Mouse (Mus musculus) CD4-positive, CD25-positive, alpha-beta regulatory T cell, adult 4 months (primary cell): ENCODE results near the gene Rfx7. TPM values are rescaled to one million over a fixed set of nuclear protein-coding genes. Genes with fewer than 3 reads are reported as not detected.
"Not testable (repeated sequence)": the region's sequence is repeated elsewhere in the genome, so short reads cannot be mapped to it uniquely, and the experiment has no call there.

Experiments used
- ATAC-seq: one replicate; pipeline ENCODE4 v1.8.0; 2017
- polyA plus RNA-seq, 2 experiments: library from polyadenylated mRNA; unstranded; fragments of 100-300 nt; shearing (Covaris generic); gene quantifications; one replicate each; pipeline ENCODE4 v1.2.1; 2017

Gene Rfx7
- polyA plus RNA-seq, 2 experiments from 2014 or later = 18.3 to 22.9 TPM

GRCm38 (mm10) chr9:72558780-72559179 is 26.7 kb downstream of the Rfx7 start:
- ATAC-seq = no peak

DNA sequence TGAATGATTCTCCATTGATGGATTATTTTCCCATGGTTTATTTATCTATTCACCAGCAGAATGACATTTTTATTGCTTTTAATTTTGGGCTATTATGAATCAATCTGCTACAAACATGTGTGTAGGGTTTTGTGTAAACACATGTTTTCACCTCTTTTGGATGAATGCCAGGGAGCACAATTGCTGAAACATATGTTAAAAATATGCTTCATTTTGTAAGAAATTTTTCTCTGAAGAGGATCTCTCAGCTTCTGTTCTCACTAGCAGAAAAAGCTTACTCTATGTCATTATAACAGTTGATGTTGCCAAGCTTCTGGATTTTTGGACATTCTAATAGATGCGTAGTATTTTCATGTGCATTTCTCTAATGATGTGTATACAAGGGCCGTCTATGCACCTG is 28.3 kb downstream of the Rfx7 start:
- ATAC-seq = no peak

DNA sequence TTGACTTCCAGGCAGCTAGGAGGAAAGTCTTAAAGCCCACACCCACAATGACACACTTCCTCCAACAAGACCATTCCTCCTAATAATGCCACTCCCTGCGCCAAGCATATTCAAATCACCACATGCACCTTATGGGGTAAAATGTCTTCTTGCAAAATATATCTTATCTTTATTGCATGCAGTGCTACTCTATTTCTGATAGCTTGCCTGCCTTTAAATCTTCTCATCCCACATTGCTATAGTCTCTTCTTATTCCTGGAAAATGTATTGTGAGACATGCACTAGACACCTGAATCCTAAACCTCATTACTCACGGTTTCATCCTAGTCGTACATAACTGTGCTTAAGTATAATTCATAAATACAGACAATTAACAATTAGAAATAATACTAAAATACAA is 31.2 kb downstream of the Rfx7 start:
- ATAC-seq = no peak

DNA sequence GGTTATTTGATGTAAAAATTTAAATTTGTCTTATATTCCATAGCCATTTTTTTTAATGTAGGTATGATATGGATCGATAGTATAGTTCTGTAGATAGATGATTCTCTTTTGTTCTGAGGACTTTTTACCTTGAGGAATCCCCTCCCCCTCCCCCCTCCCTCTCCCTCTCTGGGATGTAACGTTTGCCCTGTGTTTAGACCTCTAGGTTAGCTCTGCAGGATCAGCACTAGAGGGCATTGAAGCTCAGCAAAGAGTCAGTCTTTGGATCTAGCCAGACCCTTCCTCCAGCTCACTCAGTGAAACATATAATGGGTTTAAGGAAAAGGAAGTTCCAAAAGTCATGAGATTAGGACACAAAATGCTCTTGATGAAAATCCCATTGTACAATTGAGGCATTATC is 35.1 kb downstream of the Rfx7 start:
- ATAC-seq = no peak

- no peak for ATAC-seq
Measured at GRCm38 (mm10) chr9:72580216-72580615, 48.2 kb downstream of the Rfx7 start.

DNA sequence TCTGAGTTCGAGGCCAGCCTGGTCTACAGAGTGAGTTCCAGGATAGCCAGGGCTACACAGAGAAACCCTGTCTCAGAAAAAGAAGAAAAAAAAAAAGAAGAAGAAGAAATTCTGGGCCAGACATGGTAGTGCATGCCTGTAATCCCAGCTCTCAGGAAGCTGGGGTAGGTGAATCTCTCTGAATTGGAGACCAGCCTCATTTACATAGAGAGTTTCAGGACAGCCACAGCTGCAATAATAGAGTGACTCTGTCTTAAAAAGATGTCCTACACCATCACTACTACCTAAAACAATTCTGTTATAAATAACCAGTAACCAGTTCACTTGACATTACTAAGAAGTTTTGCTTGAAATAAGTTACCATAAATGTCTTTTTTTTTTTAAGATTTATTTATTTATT is 58.8 kb downstream of the Rfx7 start:
- ATAC-seq = no peak

GRCm38 (mm10) chr9:72592016-72592415 is 60.0 kb downstream of the Rfx7 start:
- no peak for ATAC-seq

GRCm38 (mm10) chr9:72594656-72595055 is 62.6 kb downstream of the Rfx7 start:
- not testable (repeated sequence) for ATAC-seq

DNA sequence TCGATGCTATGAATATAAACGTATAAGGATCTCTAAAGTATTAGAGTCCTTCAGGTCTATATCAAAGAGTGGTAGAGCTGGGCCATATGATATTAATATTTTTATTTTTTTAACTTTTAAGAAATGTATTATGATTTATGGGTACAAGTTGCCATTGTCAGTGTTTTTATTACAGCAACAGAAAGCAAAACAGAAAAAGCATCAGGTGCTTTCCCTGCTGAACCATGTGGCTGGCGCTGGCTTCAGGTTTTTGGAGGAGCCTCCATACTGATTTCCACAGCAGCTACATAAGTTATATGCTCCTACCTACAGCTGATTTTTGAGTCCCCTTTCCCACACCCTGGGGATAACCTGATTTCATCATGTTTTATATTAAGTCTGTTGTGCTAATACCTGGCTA is 68.1 kb downstream of the Rfx7 start:
- no peak for ATAC-seq

- ATAC-seq = no peak
Measured at GRCm38 (mm10) chr9:72609771-72610170, 77.7 kb downstream of the Rfx7 start.

DNA sequence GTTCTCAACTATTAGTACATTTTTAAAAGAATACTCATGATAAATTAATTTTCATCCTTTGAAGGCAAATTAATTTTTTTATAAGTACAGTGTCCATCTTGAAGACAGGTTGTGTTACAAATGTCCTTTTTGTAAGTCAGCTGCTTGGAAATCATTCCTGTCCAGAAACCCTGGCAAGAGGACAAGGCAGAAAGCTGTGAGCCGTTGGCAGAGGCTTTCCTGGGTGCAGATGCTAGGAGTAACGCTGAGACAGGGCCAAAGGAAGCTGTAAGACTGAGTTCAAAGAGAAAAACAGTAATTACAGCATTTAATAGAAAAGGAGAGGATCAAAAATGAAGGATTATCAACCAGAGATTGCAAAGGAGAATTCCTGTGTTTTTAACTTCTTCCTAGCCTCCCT is 81.8 kb downstream of the Rfx7 start:
- no peak for ATAC-seq

DNA sequence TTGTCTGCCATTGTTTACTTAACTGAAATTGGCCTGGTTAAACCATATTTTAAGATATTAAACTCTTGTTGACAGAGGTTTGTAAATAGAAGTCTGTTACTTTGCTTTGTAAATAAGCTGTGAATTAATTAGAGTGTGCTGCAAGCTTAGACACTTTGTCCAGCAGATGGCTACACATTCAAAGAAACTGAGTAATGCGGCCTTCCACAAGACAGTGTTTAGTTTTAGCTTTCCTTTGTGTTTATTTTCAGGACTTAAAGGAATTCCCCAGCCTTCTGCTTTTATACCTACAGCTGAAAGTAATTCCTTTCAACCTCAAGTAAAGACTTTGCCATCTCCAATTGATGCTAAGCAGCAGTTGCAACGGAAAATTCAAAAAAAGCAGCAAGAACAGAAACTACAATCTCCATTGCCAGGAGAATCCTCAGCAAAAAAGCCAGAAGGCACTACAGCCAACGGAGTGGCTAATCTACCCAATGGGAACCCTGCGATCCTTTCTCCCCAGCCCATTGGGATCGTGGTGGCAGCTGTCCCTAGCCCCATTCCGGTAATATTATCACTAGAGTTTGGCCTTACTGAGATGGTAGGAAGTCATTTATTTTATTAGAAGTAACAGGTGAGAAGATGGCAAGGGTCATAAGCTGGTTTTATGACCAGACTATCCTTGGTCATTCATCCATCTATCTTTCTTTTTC is 82.9 kb downstream of the Rfx7 start:
- no peak for ATAC-seq

DNA sequence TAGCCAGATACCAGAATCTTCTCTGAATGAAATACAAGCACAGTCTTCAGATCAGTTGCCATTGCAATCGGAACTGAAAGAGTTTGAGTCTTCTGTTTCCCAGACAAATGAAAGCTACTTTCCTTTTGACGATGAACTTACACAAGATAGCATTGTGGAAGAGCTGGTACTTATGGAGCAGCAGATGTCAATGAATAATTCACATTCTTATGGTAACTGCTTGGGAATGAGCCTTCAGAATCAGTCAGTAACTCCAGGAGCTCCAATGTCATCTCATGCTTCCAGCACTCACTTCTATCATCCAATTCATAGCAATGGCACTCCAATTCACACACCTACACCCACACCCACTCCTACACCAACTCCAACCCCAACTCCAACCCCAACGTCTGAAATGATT is 86.0 kb downstream of the Rfx7 start:
- no peak for ATAC-seq

DNA sequence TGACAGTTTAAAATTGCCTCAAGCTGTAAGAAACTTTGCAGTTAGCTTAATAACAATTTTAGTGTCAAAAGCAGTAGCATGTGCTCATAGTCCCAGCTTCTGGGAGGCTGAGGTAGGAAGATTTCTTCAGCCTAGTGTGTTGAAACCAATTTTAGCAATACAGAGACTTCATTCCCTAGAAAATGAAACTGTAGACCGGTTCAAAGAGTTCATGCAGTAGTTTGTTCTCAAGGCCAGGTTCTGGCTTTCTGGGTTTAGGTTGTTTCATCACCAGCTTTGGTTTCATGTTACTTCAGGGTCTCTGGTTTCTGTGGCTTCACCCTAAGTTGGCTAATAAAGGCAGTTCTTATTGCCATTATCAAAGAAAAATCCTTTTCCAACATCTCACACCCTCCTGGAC is 91.6 kb downstream of the Rfx7 start:
- no peak for ATAC-seq

DNA sequence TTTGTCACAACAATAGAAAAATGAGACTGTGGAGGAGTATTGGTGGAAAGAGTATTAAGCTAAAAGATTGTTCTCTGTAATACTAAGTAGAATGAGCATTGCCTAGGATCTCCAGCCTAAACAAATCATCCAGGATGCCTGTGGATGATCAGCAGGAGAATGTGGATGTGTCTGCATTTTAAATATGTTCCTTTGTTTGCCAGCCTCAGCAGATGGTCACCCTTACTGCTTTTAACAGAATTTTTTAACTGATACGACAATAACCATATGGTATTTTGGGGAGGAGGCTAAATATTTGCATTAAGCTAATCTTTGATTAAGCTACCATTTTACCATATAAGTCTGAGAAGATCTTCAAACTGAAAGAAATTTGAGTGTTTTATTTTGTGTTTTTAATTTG is 95.6 kb downstream of the Rfx7 start:
- ATAC-seq = no peak

- no peak for ATAC-seq
Measured at GRCm38 (mm10) chr9:72628591-72628990, 96.6 kb downstream of the Rfx7 start.

- ATAC-seq = no peak
Measured at GRCm38 (mm10) chr9:72632198-72632597, 100.2 kb downstream of the Rfx7 start.

DNA sequence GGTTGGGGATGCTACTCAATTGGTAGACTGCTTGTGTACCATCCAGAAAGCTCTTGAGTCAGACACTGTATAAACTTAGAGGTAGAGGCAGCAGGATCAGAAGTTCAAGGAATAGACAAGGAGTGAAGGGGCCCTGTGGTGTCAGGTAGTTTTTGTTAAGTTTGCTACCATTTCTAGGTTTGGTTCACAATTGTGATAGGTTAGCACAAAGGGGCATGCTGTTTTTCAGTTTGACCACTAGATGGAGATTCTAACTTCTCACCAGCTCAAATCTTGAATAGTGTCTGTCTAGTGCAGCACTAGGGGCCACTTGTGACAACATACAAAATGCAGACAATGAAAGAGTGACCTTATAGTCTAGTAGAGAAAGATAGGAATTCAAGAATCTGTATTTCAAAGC is 103.1 kb downstream of the Rfx7 start:
- ATAC-seq = no peak

DNA sequence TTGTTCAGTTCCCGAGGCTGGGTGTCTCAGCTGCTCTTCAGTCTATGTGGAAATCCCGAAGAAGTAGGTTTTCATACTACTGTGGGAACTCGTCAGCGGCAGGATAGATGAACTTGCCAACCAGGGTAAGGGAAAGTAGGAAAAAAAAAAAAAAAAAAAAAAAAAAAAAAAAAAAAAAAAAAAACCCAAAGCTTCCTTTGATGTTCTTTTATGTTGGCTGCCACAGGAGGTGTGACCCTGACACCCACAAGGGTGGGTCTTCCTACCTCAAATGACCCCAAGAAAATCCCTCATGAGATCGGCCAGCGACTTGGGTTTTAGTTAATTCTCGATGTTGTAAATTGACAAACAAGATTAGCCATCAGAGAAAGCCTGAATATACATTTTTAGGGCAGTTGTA is 104.5 kb downstream of the Rfx7 start:
- no peak for ATAC-seq

- no peak for ATAC-seq
Measured at GRCm38 (mm10) chr9:72637243-72637642, 105.2 kb downstream of the Rfx7 start.

GRCm38 (mm10) chr9:72638951-72639842 is 107.2 kb downstream of the Rfx7 start:
- ATAC-seq = no peak

GRCm38 (mm10) chr9:72639843-72640621 is 108.0 kb downstream of the Rfx7 start:
- ATAC-seq = no peak

DNA sequence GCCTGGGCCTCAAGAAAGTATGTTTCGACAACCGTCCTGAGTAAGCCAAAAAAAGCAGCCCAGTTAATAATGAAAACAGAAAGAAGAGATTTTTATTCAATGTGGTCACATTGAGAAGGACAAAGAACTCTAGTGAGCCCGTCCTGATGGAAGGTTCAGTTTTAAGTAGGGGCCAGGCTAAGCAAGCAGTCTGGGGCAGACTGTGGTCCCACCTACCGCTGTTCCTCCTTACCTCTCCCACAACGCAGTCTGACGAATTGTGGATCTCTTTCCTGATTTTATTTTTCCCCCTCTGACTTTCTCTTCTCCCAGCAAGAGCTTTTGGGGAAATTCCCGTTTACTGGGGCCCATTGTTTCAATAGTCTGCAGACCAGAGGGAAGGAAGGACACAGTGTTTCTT is 108.6 kb downstream of the Rfx7 start:
- ATAC-seq = no peak
